Mouse (Mus musculus) erythroblast, adult 5-6 weeks (primary cell): ENCODE results near the gene Stard13. TPM values are rescaled to one million over a fixed set of nuclear protein-coding genes. Genes with fewer than 3 reads are reported as not detected.

Source experiments
- total RNA-seq, 2 experiments: library from RNA; stranded (forward) in 1 of 2; stranded (reverse) in 1 of 2; fragments of 150-400 nt in 1 of 2; fragments of 200-764, 138-1000 nt in 1 of 2; gene quantifications; 2 replicates each; pipeline versions ENCODE4 v1.2.3 to v1.2.4; 2015 to 2017; ENCODE audit warnings: low replicate concordance in 2 of 2

Gene Stard13
- total RNA-seq, 2 experiments from 2014 or later = not detected

Other genes starting within 250 kb of the Stard13 start
- gene Gm42906, start 194.3 kb upstream of the Stard13 start, total RNA-seq (2015; ENCODE audit: low replicate concordance) = not detected in 2 replicates
- not detected in 2 replicates for gene Gm42906, start 194.3 kb upstream of the Stard13 start, total RNA-seq (2017; ENCODE audit: low replicate concordance)